Mouse (Mus musculus) mesoderm, embryonic 11.5 days (tissue): ENCODE data around the gene Gm20792.
"Not testable (repeated sequence)": the region's sequence is repeated elsewhere in the genome, so short reads cannot be mapped to it uniquely, and the experiment has no call there.

Experiments used
- DNase-seq: peaks from one replicate; pipeline ENCODE4 v3.0.0-alpha.2; 2012; ENCODE audit warnings: low read depth, low spot score

Gene Gm20792

GRCm38 (mm10) chrY:48311555-48311954, at the start of gene Gm20792:
Gene Gm20792 (plus strand): TSS chrY:48311855.
- DNase-seq, result not testable (repeated sequence)
